Mouse (Mus musculus): ENCODE measurements around the gene Pde11a.

- TF ChIP-seq POLR2A (IDR thresholded peaks at IDR 0.05; ENCODE audit: borderline replicate concordance, extremely low read depth, low read depth, low read length) (no peak), CTCF (IDR thresholded peaks at IDR 0.05; ENCODE audit: insufficient read depth, low read length) (no peak)
These were observed 228.9 kb downstream of the Pde11a start for GRCm38 (mm10) chr2:76109653-76110052.
